Mouse (Mus musculus) 416B (cell line): ENCODE measurements around the gene Get4.

Experiments used
- DNase-seq: peaks from one replicate; pipeline ENCODE4 v3.0.0; 2011; ENCODE audit warnings: low read depth

Get4 gene

DNA sequence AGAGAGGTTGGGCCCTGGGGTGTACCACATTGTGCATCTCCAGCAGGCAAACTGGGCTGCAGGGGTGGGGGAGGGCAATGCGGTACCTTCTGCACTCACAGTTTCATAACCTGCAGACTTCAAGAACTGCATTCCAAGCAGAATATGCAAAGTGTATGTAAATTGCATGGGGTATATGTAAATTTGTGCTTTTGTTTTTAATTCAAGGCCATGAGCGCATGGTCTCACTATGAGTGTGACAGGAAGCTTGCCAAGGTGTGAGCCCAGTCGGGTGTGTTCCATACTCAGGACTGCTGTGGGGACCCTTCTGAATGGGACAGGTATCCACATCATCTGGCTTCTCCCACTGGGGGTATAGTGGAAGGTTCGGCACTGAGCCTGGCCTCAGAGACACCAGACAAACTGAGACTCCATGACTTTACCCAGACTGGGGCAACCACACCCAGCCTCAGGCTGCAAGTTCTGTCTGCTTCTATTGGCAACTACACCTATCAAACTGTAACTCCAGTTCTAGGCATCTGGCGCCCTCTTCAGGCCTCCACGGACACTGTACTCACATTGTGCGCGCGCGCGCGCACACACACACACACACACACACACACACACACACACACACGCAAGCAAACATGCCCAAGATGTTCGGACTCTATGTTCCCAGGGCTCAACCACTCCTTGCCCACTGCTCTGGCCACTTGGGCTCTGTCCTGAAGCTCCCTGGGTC lies 31.5 kb downstream of the Get4 start:
- DNase-seq = no peak

DNA sequence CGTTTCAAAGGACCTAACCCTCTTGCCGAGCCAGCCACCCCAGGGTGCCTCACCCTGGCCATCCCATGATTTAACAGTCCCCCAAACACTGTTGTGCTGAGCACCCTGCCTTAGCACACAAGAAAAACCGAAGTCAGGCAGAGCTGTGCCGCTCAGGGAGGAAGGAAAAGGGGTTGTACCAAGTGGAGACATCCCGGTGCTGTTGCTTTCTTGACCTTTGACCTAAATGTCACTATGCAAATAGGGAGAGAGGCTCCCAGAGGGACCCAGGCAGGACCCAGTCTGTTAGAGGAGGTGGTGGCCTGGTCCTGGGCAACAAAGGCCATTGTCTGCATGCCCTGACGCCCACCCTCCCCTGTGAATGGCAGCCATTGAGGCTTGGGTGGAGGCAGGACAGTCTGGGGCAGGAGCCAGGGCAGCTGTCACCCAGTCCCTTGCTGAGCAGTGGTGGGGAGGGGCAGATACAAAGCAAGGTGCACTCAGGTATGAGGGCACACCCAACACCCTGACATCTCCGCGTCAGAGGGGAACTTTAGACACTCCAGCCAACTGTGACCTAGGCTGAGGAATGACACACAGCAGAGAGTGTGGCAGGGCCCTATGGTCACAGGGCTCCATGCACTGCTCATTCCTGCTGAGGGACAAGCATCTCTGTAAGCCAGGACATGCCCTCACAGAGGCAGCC lies 33.4 kb downstream of the Get4 start:
- DNase-seq = peak; percentile 36

DNA sequence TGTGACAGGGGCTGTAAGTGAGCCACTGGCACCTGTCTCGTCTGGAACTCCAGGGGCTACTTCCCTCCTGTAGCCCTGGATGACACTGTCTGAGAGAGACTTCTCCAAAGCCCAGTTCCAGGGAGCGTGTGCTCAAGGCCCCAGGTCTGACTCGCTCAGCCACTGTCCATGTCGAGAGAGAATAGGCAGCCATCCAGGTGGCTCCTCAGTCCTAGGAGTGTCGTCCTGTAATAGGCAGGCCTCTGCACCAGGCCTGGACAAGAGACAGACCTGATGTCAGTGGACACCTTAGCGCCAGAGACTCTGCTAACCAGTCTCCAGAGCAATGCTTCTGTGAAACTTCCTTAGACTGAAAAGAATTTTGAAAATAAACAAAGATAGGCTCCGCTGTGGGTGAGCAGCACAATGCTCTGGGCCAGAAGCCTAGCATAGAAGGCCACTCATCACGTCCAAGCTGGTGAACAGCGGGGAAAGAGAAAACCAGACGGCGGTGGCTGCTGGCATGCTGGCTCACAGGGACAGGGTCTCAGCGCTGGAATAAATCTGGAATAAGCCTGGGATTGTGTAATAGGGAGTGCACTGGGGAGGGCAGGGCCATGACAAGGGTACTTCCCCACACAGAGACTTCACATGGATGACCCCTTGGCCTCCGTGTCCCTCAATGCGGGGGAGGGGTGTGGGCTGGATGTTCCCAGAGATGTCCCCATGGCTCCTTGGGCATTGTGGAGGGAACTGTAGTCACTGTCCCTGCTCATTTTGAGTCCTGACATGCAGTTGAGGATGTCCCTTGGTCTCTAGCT lies 34.2 kb downstream of the Get4 start:
- DNase-seq = no peak

DNA sequence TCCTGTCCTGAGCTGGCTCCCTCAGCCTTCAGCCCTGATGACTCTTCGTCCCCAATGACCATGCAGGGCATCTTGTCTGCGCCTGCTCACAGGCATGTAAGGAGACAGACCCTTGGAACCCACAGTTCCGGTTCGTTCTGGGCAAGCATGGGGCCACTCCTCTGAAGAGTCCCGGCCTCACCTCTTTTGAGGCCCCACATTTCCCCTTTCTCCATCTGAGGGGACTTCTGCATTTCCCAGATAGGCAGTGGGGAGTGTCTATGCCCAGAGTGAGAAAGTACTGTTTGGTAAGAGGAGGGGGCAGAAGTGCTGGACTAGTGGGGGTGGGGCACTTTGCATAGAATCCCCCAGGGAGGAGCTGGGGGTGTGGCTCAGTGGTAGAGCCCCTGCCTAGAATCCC lies 35.0 kb downstream of the Get4 start:
- DNase-seq = peak; percentile 90

DNA sequence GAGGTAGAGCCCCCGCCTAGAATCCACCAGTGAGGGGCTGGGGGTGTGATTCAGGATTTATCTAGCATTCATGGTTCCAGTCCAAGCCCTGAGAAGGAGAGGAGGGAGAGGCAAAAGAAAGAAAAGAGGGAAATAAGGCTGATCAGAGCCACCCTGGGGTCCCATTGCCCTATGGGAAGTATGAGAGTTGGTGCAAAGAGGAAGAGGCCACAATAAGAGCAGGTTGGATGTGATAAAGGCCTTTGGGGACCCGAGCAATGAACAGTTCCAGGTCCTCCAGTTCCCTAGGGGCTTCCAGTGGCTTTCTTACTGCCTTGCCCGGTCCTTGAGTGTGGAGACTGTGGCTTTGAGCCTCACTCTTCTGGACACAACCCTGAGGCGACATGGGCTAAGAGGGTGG lies 35.7 kb downstream of the Get4 start:
- DNase-seq = no peak

DNA sequence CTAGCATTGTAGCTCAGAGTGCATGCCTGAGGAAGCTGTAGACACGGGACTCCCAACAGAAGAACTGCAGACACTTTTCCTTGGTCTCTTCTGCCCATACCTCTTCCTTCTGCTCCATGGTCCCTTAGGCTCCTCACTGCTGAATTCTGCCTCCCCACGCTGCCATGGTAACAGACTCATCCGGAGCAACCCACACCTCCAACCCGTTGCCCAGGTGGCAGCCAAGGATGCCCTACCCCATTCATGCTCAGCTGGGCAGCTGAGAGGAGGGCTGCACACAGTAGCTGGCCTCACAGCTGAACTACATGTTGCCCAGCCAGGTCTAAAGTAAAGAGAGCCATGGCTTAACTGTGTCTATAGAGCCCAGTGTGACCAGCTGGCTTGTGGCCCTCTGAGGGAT lies 36.5 kb downstream of the Get4 start:
- DNase-seq = no peak

DNA sequence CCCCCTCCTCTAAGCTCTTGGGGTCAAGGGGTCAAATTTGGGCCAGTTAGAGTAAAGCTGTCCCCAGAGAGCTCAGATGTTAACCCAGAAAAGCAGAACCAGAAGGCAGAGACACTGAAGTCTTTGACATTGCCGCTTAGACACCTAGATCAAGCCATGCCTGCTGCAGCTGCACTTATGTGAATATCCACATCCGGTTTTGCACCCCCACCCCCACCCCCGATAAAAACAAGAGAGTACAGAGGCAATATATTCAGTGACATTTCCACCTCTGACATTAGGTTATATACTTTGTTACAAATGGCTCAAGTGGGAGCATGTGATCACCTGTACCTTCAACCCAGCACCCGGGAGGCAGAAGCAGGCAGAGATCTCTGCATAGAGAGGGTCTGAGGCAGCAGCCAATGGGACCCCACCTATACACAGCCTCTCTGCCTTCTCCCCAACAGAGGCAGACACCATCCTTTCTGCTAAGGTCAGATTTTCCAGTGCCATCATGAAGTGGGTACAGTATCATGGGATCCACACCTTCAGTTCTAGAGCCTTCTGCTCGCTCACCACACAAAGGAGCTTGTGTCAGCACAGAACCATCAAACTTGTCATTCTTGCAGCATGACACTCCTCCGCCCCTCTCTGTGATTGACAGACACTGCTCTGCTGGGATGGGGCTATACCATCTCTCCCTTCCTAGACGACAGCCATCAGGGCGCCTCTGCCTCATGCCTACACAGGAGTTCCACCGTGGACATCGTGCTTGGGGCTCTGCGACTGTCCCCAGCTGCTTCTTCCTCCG lies 38.5 kb downstream of the Get4 start:
- no peak for DNase-seq

DNA sequence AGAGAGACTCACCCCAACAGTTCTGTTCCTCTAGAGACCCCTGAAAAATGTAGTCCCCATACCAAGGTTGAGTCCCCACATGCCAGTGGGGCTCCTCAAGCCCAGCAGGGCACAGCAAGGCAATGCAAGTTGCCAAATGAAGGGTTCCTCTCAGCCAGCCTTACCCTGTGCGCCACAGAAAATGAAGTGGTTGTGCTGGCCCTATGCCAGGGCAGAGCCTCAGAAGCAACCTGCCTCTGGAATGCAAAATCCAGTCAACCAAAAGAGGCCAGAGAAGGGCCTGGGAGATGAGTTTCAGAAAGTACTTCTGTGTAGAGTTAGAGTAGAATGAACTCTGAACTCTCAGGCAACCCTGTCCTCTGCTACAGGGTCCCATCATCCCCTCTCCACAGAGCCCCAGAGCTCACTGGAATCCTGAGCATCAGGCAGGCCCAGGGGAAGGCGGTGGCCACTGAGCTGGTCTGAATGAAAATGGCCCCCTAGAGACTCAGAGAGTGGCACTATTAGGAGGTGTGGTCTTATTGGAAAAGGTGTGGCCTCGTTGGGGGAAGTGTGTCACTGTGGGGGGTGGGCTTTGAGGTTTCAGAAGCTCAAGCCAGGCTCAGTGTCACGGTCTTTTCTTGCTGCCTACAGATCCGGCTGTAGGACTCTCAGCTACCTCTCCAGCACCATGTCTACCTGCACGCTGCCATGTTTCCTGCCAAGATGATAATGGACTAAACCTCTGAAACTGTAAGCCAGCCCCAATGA lies 39.9 kb downstream of the Get4 start:
- DNase-seq = peak; percentile 40

DNA sequence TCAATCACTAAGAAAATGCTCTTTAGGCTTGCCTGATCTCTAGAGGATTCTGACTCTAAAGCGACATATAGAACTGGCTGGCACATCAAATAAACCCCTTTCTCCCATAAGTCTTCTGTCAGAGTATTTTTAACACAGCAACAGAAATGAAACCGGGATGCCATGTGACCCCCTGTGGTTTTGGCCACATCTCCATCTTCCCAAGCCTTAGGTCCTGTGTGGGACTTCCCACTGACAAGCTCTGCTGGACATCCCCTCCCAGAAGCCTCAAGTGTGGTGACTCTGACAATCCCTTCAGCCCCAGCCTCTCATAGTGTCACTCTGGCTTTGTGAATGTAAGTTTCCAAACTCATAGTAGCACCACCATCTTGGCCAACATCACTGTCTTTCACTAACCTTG lies 42.0 kb downstream of the Get4 start:
- no peak for DNase-seq

DNA sequence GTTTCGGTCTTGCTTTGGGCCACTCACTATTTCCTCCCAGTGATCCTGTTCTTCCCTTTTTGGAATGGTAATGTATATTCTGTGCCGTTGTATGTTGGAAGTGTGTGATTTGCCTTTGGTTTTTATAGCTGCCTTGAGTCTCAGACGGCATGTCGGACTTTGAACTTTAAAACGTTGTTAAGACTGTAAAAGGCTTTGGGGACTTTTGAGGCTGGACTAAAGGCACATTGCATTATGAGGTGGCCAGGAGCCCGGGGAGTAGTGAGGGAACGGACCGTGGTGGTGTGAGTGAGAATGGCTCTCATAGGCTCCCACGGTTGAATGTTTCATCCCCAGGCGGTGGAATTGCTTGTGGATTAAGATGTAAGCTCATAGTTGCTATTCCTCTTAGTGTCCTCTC lies 45.0 kb downstream of the Get4 start:
- DNase-seq = no peak

DNA sequence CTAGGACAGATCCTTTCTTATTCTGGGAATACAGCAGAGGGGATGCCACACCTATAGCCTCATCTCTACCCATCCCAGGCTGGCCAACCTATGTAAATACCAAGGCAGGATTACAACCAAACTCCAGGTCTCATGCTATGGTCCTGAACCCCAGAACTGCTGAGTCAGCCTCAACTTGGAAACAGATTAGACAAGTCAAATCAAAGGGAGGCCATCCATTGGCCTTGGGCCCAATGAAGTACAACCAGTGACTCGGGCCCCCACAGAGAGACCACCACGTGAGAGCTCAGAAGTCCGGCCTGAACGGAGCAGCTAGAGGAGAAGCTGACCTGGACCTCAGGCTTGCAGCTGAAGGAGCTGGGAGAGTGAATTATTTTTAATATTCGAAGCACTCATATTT lies 45.6 kb downstream of the Get4 start:
- DNase-seq = no peak

DNA sequence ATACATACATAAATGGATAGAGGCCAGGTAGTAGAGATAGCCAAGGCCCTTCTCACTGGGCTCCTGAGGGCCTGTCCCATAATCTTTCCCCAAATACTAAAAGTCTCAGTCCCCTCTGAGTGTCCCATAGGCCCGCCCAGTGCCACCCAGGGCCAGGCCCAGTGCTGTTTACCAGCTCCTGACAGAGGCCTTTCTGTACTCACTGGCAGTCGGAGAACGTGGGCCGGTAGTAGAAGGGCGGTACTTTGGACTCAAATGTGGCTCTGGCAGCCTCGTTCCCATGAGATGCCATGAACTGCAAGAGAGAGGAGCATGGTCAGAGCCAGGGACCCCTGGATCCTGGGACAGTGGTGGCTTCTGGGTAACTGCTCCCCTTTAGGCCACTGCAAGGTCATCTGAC lies 50.0 kb downstream of the Get4 start:
- DNase-seq = no peak

DNA sequence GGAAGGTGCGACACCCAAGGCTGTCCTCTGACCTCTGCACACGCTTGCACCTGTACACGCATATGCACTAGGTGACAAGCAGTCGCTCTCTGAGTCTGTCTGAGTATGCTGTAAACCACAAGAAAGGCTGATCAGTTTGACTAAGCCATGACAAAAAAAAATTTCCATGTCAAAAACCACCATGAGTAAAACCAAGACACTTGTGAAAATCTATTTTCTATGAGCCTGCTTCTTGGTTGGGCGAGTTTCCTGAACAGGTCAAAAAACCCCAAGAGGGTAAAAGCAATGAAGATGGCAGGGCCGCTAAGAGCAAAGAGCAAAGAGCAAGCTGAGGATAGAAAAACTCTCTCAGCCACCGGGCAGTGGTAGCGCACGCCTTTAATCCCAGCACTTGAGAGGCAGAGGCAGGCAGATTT lies 51.5 kb downstream of the Get4 start:
- peak; percentile 35 for DNase-seq

DNA sequence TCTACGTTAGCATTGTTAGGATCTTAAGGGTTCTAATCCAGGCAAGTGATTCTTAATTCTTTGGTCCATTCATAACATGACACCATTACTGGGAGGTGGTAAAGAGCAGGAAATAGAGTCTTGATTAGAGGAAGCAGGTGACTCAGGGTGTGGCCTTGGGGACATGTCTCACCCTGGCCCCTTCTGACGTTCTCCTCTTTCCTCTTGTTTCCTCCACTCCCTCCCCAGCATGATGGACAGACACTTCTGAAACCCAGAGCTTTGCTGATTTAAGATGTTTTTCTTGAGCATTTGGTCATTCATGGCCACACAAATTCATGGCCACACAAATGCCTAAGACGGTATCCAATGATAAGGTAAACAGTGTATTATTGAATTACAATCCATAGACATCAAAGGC lies 57.8 kb downstream of the Get4 start:
- peak; percentile 80 for DNase-seq

DNA sequence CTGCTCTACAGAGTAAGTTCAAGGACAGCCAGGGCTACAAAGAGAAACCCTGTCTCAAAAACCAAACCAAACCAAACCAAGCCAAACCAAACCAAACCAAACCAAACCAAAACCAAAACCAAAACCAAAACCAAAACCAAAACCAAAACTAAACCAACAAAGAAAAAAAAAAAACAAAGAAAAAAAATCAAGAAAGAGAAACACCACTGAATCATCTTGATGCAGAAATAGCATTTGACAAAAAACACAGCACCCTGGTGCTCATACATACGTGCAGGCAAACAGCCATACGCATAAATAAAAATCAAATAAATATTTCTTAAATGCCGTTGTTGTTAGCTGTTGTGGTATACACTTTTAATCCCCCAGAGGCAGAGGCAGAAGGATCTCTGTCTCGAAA lies 58.4 kb downstream of the Get4 start:
- DNase-seq = no peak

DNA sequence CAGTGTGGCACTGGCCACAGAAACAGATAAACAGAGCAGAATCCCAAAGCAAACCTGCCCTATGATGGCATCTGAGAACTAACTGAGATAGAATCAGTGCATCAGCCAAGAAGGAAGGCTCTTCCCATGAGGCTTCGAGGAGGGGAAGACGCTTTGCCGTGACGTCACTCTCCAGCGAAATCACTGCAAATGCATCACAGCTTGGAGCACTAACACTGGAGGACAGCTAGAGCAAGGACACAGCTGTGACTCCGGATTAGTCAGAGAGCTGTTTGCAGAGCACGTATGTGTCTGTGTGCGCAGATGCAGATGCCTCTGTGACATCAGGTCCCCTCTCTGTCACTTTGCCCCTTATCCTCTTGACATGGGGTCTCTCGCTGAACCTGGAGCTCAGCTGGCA lies 59.7 kb downstream of the Get4 start:
- no peak for DNase-seq

DNA sequence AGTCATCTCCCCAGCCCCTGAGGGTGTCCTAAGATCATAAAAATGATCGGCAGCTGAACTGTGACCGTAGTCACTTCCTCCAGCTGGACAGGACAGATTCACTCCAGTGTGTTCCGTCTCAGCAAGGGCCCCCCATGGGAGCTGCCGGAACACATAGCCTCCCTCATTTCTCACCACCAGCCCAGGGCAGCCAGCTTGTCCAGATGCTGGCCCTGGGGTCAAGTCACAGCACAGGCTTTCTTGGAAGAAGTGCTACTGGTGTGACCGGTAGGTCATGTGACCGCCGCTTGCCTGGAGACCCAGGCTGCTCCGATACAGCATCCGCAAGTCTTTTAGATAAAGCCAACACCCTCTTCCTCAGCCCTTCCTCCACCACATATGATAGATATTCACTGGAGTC lies 61.4 kb downstream of the Get4 start:
- DNase-seq = no peak

DNA sequence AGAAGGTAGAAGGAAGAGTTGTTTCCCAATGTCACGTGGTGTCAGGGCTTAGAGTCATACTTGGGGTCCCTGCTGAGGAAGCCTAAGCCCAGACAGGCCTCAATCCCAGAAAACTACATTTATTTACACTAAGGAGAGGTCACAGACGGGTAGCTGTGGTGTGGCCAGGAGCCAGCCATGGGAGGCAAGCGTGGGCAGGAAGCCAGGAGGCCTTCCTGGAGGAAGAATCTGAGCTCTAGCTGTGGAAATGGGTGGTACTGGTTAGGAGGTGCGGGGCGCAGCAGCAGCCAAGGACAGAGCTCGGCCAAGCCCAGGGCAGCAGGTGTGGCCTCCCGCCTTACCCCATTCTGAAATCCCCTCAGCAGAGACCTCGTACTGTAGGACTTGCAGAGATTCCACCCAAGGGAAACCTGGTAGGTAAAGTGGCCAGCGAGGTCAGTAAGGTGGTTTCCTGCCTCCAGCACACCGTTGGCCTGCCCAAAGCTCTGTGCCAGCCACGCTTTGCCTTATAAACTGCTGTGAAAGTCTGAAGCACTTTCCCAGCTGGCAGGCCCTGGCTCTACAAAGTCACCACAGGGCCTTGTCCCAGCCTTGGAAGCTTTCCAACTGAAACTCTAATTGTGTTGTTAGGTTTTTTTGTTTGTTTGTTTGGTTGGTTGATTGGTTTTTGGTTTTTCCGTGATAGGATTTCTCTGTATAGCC lies 63.0 kb downstream of the Get4 start:
- DNase-seq = peak; percentile 50

DNA sequence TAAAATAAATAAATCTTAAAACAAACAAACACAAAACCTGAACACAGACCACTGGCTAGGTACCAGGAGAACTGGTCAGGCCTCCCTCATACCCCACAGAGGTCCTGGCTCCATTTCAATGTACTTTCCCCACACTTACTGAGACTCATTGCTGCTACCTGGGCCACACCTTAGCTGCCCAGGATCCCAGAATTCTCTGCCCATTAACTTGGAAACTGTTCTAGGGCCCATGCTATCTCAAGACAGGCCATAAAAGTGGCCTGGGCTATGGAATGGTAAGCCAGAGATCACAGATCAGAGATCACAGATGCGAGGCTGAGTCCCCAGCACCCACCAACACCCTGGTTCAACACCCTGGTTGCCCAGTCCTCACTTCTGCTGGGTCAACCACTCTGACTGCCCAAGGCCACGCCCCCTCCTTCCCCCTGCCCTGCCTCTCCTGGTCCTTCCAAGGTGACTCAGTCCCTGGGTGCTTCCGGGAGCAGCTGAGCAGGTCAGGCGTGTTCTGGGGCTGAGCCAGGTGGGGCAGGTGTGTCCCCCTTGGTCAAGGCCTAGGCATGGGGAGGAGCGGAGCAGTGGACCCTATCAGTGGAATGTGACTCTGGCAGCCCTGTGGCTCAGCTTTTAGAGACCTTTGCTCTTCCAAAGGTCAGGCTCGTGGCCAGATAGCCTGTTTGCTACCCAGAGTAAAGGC lies 65.0 kb downstream of the Get4 start:
- DNase-seq = no peak

DNA sequence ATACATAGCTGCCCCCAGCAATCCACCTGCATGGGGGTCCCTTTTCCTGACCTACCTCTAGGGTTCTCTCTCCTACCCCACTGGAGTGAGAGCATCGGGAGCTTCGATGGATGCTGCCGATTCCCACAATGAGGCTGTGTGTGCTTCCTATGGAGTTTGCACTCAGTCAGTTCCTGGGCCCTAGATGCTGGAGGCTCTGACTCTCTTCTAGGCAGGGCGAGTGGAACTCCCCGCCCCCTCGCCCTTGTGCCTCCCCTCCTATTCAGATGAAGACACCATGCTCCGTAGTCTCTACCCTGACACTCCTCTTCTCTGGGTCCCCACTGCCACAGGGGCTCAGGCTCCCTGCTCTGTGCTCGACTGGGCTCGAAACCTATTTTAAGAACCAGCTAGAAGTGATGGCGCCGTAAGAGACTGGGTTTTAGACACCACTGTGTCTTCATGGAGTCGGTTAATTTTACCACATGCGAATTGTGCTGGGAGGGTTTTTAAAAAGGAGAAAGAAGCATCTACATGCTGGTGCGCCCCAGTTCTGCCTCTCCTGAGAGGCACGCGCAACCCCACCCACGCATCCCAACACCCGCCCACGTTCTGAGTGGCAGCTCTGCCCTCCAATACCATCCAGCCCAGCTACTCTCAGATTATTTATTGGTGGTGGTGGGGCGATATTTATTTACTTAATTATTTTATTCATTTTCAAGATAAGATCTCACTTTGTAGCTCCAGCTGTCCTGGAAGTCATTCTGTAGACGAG lies 65.8 kb downstream of the Get4 start:
- no peak for DNase-seq
